Mouse (Mus musculus): ENCODE data around the gene Ddt.
A peak's percentile ranks its signal among the peaks of the same experiment; 100 is the strongest.

DNA sequence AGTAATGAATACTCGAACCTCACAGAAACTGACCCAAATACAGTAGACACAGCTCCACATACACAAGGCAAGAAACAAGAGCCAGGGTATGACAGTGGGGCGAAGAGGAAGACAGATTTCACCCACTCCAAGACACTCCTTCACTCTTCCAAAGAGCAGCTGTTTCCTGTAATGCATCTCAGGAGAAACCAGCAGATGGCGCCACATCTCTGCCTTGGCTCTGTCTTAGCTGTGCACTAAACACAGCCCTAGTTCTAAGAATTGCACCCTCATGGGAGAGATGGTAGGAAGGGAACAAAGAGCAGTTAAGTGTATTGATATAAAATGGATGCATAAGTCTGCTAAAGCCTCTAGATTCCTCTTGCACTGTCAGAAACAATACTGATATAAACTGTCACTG is 29.2 kb downstream of the Ddt start:
- TF ChIP-seq POLR2A (IDR thresholded peaks at IDR 0.05; ENCODE audit: low read depth, low read length) (no peak), CTCF (IDR thresholded peaks at IDR 0.05; ENCODE audit: borderline replicate concordance, insufficient read depth, low read length) (peak; percentile 81)
